Mouse (Mus musculus) MEL (cell line): ENCODE data around the gene Pknox2. TPM values are rescaled to one million over a fixed set of nuclear protein-coding genes. Genes with fewer than 3 reads are reported as not detected.

Experiments
- DNase-seq: peaks from one replicate; pipeline ENCODE4 v3.0.0; 2011; ENCODE audit warnings: low read depth, low spot score
- H3K27ac ChIP-seq: 2 replicates; pipeline ENCODE4 v1.5.1; 2012; ENCODE audit warnings: low read depth, mild to moderate bottlenecking, control low read depth, low read length, moderate library complexity; ENCODE audit not compliant: control insufficient read depth
- H3K27me3 ChIP-seq, 2 experiments: fragments of 150-350 bp in 1 of 2; sonication (generic) in 1 of 2; 2 replicates each; pipeline ENCODE4 v1.6.1; 2012; ENCODE audit warnings: low read length in 2 of 2, mild to moderate bottlenecking in 2 of 2, improper control_type of control experiment in 1 of 2, moderate library complexity in 1 of 2; ENCODE audit not compliant: insufficient read depth in 2 of 2, control insufficient read depth in 1 of 2
- H3K36me3 ChIP-seq, 2 experiments: 2 replicates each; pipeline ENCODE4 v1.6.1; 2012 to 2014; ENCODE audit warnings: low read length in 2 of 2, improper control_type of control experiment in 1 of 2, inconsistent platforms in 1 of 2, mild to moderate bottlenecking in 1 of 2; ENCODE audit not compliant: insufficient read depth in 2 of 2, control insufficient read depth in 1 of 2
- H3K4me1 ChIP-seq, 2 experiments: fragments of 150-350 bp in 1 of 2; sonication (generic) in 1 of 2; 2 replicates each; pipeline ENCODE4 v1.6.1; 2012; ENCODE audit warnings: low read length in 2 of 2, improper control_type of control experiment in 1 of 2, mild to moderate bottlenecking in 1 of 2; ENCODE audit not compliant: insufficient read depth in 2 of 2, control insufficient read depth in 1 of 2
- H3K4me3 ChIP-seq, 2 experiments: fragments of 150-350 bp in 1 of 2; sonication (generic) in 1 of 2; 2 replicates each; pipeline ENCODE4 v1.5.1; 2012; ENCODE audit warnings: low read depth in 2 of 2, low read length in 2 of 2, mild to moderate bottlenecking in 2 of 2, moderate library complexity in 2 of 2, control low read depth in 1 of 2, improper control_type of control experiment in 1 of 2; ENCODE audit not compliant: control insufficient read depth in 1 of 2, insufficient read depth in 1 of 2
- H3K79me2 ChIP-seq: 2 replicates; pipeline ENCODE4 v1.6.1; 2012; ENCODE audit warnings: mild to moderate bottlenecking, low read length, moderate library complexity; ENCODE audit not compliant: control insufficient read depth, poor library complexity, insufficient read depth
- H3K9ac ChIP-seq: 2 replicates; pipeline ENCODE4 v1.6.1; 2012; ENCODE audit warnings: low read depth, mild to moderate bottlenecking, control low read depth, low read length, moderate library complexity; ENCODE audit not compliant: control insufficient read depth, poor library complexity, severe bottlenecking
- H3K9me3 ChIP-seq: fragments of 150-350 bp; sonication (generic); replicated peaks from 2 replicates; pipeline ENCODE4 v1.6.1; 2012; ENCODE audit warnings: mild to moderate bottlenecking, low read length, improper control_type of control experiment, moderate library complexity; ENCODE audit not compliant: insufficient read depth
- CHD2 ChIP-seq: IDR thresholded peaks from 2 replicates; pipeline ENCODE4 v1.6.1; 2011; ENCODE audit warnings: low read length, improper control_type of control experiment
- EP300 ChIP-seq, 2 experiments: IDR thresholded peaks; 2 replicates each; pipeline ENCODE4 v1.6.1; 2011; ENCODE audit warnings: improper control_type of control experiment in 2 of 2, low read length in 2 of 2, low read depth in 1 of 2, mild to moderate bottlenecking in 1 of 2
- GABPA ChIP-seq: IDR thresholded peaks from 2 replicates; pipeline ENCODE4 v1.6.1; 2012; ENCODE audit warnings: low read depth, mild to moderate bottlenecking, inconsistent platforms, low read length, improper control_type of control experiment, moderate library complexity
- GATA1 ChIP-seq: IDR thresholded peaks from 2 replicates; pipeline ENCODE4 v1.6.1; 2011; ENCODE audit warnings: low read depth, low read length, improper control_type of control experiment
- KAT2A ChIP-seq: conservative IDR thresholded peaks from 2 replicates; pipeline ENCODE4 v1.6.1; 2012; ENCODE audit warnings: low read depth, low read length, improper control_type of control experiment, inconsistent platforms
- MAZ ChIP-seq: IDR thresholded peaks from 2 replicates; pipeline ENCODE4 v1.6.1; 2012; ENCODE audit warnings: low read depth, mild to moderate bottlenecking, inconsistent platforms, low read length, improper control_type of control experiment
- MEF2A ChIP-seq: IDR thresholded peaks from 2 replicates; pipeline ENCODE4 v1.6.1; 2014; ENCODE audit warnings: low read depth, mild to moderate bottlenecking, inconsistent platforms, low read length, improper control_type of control experiment; ENCODE audit not compliant: poor library complexity, insufficient replicate concordance, severe bottlenecking; ENCODE audit errors: extremely low read depth
- MYB ChIP-seq: IDR thresholded peaks from 2 replicates; pipeline ENCODE4 v1.6.1; 2011; ENCODE audit warnings: mild to moderate bottlenecking, low read depth, low read length, improper control_type of control experiment
- POLR2AphosphoS2 ChIP-seq: IDR thresholded peaks from 2 replicates; pipeline ENCODE4 v1.6.1; 2011; ENCODE audit warnings: low read length, improper control_type of control experiment
- RCOR1 ChIP-seq: IDR thresholded peaks from 2 replicates; pipeline ENCODE4 v1.6.1; 2012; ENCODE audit warnings: low read depth, mild to moderate bottlenecking, inconsistent platforms, low read length, improper control_type of control experiment
- TBP ChIP-seq: IDR thresholded peaks from 2 replicates; pipeline ENCODE4 v1.8.0; 2011; ENCODE audit warnings: low read depth, low read length, improper control_type of control experiment
- TCF12 ChIP-seq: IDR thresholded peaks from 2 replicates; pipeline ENCODE4 v1.6.1; 2014; ENCODE audit warnings: low read depth, mild to moderate bottlenecking, inconsistent platforms, low read length, improper control_type of control experiment, moderate library complexity
- UBTF ChIP-seq: IDR thresholded peaks from 2 replicates; pipeline ENCODE4 v1.6.1; 2012; ENCODE audit warnings: low read depth, mild to moderate bottlenecking, inconsistent platforms, low read length, improper control_type of control experiment, moderate library complexity, borderline replicate concordance; ENCODE audit not compliant: insufficient read depth
- USF1 ChIP-seq: IDR thresholded peaks from 2 replicates; pipeline ENCODE4 v1.6.1; 2014; ENCODE audit warnings: low read depth, mild to moderate bottlenecking, inconsistent platforms, low read length, improper control_type of control experiment, moderate library complexity
- USF2 ChIP-seq, 2 experiments: IDR thresholded peaks; 2 replicates each; pipeline ENCODE4 v1.6.1; 2011 to 2012; ENCODE audit warnings: improper control_type of control experiment in 2 of 2, low read length in 2 of 2, borderline replicate concordance in 1 of 2, inconsistent platforms in 1 of 2, low read depth in 1 of 2, mild to moderate bottlenecking in 1 of 2; ENCODE audit not compliant: insufficient read depth in 1 of 2
- ZNF384 ChIP-seq: IDR thresholded peaks from 2 replicates; pipeline ENCODE4 v1.6.1; 2012; ENCODE audit warnings: low read depth, mild to moderate bottlenecking, inconsistent platforms, low read length, improper control_type of control experiment
- polyA plus RNA-seq, 2 experiments: library from polyadenylated mRNA; stranded (reverse) in 1 of 2; unstranded in 1 of 2; fragments of >175 nt in 1 of 2; fragments of >200 nt in 1 of 2; gene quantifications; 2 replicates each; pipeline versions ENCODE4 v1.2.1 to v1.2.4; 2012; ENCODE audit warnings: low replicate concordance in 2 of 2, low read depth in 1 of 2; ENCODE audit not compliant: insufficient read length in 2 of 2, insufficient read depth in 1 of 2, missing spikeins in 1 of 2
- total RNA-seq: library from RNA; depleted of rRNA; stranded (reverse); fragments of 300-350 nt; gene quantifications from 2 replicates; pipeline ENCODE4 v1.2.3, GENCODE M21; 2012

Gene Pknox2
- total and polyA plus RNA-seq, 3 experiments, result not detected

- TF ChIP-seq TBP (no peak), ZNF384 (no peak), EP300 (IDR thresholded peaks at IDR 0.05; ENCODE audit: low read depth in 1 of 2, low read length in 2 of 2) (peak in 1 of 2 experiments; percentile 20; a peak in 1 of 4 replicates), TCF12 (no peak), GABPA (no peak), MYB (no peak), POLR2AphosphoS2 (no peak), KAT2A (no peak), USF1 (peak; percentile 29; the same call in 1 of the 2 replicates), UBTF (no peak), MEF2A (no peak), USF2 (IDR thresholded peaks at IDR 0.05; ENCODE audit: borderline replicate concordance in 1 of 2, insufficient read depth in 1 of 2, low read depth in 1 of 2, low read length in 2 of 2) (no peak), CHD2 (no peak), MAZ (no peak), GATA1 (0 out of 2 replicates have a peak, but pooled peaks have one; percentile 22)
- Histone ChIP-seq H3K36me3 (peaks cover 0 to 3% of the 10 kb centered on the region in 2 experiments; a peak in 2 of 4 replicates), H3K79me2 (no peaks in the 10 kb centered on the region), H3K9ac (no peak overlapping the region), H3K4me1 (peaks cover 2 to 12% of the 10 kb centered on the region in 2 experiments), H3K4me3 (no peak overlapping the region), H3K27me3 (peaks cover 0 to 4% of the 10 kb centered on the region in 2 experiments; a peak in 3 of 4 replicates), H3K27ac (no peak overlapping the region), H3K9me3 (no peaks in the 10 kb centered on the region)
- DNase-seq, result peak; percentile 14
Measured at GRCm38 (mm10) chr9:37176002-37176401, 28.8 kb upstream of the Pknox2 start.

GRCm38 (mm10) chr9:37173376-37173775, 26.2 kb upstream of the Pknox2 start:
- no peak overlapping the region for H3K9ac ChIP-seq
- no peaks in the 10 kb centered on the region for H3K79me2 ChIP-seq
- no peak for DNase-seq
- no peak overlapping the region for H3K27ac ChIP-seq
- peaks cover 0 to 3% of the 10 kb centered on the region in 2 experiments; a peak in 2 of 4 replicates for H3K36me3 ChIP-seq
- no peak overlapping the region for H3K4me3 ChIP-seq
- H3K27me3 ChIP-seq, result peaks cover 2 to 4% of the 10 kb centered on the region in 2 experiments
- TF ChIP-seq RCOR1 (no peak), CHD2 (no peak)
- no peaks in the 10 kb centered on the region for H3K9me3 ChIP-seq
- H3K4me1 ChIP-seq, result peaks cover 2 to 12% of the 10 kb centered on the region in 2 experiments
